Comparison of ENCODE assay signal across 15 mouse cellular contexts in the genomic region with DNA sequence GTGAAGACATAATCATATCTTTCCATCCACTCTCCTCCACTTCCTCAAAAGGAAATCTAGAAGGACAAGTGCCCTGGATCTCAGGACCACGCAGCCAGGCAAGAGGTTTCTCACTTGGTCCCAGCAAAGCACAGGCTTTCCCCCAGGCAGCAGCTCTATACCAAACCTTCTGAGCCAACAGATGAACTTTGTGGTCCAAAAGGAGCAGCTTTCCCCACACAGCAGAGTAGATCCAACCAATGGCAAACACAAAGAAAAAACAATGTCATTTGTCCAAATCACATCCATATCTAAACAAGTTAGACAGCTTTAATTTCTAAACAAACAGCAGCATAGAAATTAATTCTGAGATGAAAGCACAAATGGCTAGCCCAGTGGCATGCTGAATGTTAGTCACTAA. TPM values are rescaled to one million over a fixed set of nuclear protein-coding genes. Genes with fewer than 3 reads are reported as not detected.
DNase-seq lines count a peak whose midpoint lies in the region; ATAC-seq and TF ChIP-seq lines count a peak whose summit lies in the region.
"Had no signal": no experiment of that assay in that cellular context is flagged by ENCODE, and none has a peak within 500 bp of the region (broad histone marks: within the 10 kb centered on the region; RNA-seq: fewer than 3 reads in every experiment).

No protein-coding gene starts in this region.

- H3K4me2 ChIP-seq in forebrain, embryonic 12.5 days: no peak overlapping the region
- H3K4me2 ChIP-seq in forebrain, embryonic 11.5 days (ENCODE audit: low read depth, low read length, severe bottlenecking): no peak overlapping the region
- H3K4me2 ChIP-seq in lung, postnatal 0 days (replicated peaks; ENCODE audit: low read depth, low read length): no peak overlapping the region
- no peak overlapping the region for H3K4me2 ChIP-seq in hindbrain, embryonic 14.5 days (replicated peaks)
- H3K4me2 ChIP-seq in neural tube, embryonic 14.5 days (ENCODE audit: low read depth, low read length): no peak overlapping the region

- WGBS in forebrain, embryonic 12.5 days: 100% methylated on average over 1 of the region's 1 CpGs
- WGBS in forebrain, embryonic 11.5 days: 75% methylated on average over 1 of the region's 1 CpGs
- 31% methylated on average over 1 of the region's 1 CpGs for WGBS in lung, postnatal 0 days
- WGBS in hindbrain, embryonic 14.5 days: 75% methylated on average over 1 of the region's 1 CpGs
- 76% methylated on average over 1 of the region's 1 CpGs for WGBS in neural tube, embryonic 14.5 days

- 0 out of 2 replicates have a peak, but pooled peaks cover 21% of the 10 kb centered on the region for H3K27me3 ChIP-seq in forebrain, embryonic 12.5 days
- H3K27me3 ChIP-seq in forebrain, embryonic 11.5 days (ENCODE audit: control insufficient read depth, insufficient read depth, low read length): no peaks in the 10 kb centered on the region
- H3K27me3 ChIP-seq in lung, postnatal 0 days (replicated peaks; ENCODE audit: insufficient read depth, low read length): no peaks in the 10 kb centered on the region
- no peaks in the 10 kb centered on the region for H3K27me3 ChIP-seq in hindbrain, embryonic 14.5 days (ENCODE audit: control insufficient read depth, insufficient read depth, low read length)
- H3K27me3 ChIP-seq in neural tube, embryonic 14.5 days (ENCODE audit: control insufficient read depth, insufficient read depth, low read length): no peaks in the 10 kb centered on the region

- H3K9me3 ChIP-seq in forebrain, embryonic 12.5 days: no peaks in the 10 kb centered on the region
- no peaks in the 10 kb centered on the region for H3K9me3 ChIP-seq in forebrain, embryonic 11.5 days (ENCODE audit: control insufficient read depth, low read length)
- H3K9me3 ChIP-seq in lung, postnatal 0 days (ENCODE audit: low read length): no peaks in the 10 kb centered on the region
- H3K9me3 ChIP-seq in hindbrain, embryonic 14.5 days (ENCODE audit: control insufficient read depth, low read length): no peaks in the 10 kb centered on the region
- H3K9me3 ChIP-seq in neural tube, embryonic 14.5 days (ENCODE audit: control insufficient read depth, low read length): no peaks in the 10 kb centered on the region
- H3K9me3 ChIP-seq: heart, embryonic 10.5 days had no signal

- TF ChIP-seq EP300 in lung, postnatal 0 days (IDR thresholded peaks at IDR 0.05): no peak

- peak overlapping the region; percentile 84 for H3K27ac ChIP-seq in forebrain, embryonic 12.5 days
- H3K27ac ChIP-seq in forebrain, embryonic 11.5 days (ENCODE audit: low read depth, low read length): no peak overlapping the region
- H3K27ac ChIP-seq in lung, postnatal 0 days (ENCODE audit: low read length): peak overlapping the region; percentile 47; the same call in 1 of the 2 replicates
- peak overlapping the region; percentile 90 for H3K27ac ChIP-seq in hindbrain, embryonic 14.5 days
- H3K27ac ChIP-seq in neural tube, embryonic 14.5 days (ENCODE audit: low read depth, low read length): peak overlapping the region; percentile 84; the same call in 1 of the 2 replicates
- H3K27ac ChIP-seq: gastrocnemius, adult 2 months; liver, embryonic 14.5 days had no signal

- H3K9ac ChIP-seq in forebrain, embryonic 12.5 days: no peak overlapping the region
- no peak overlapping the region for H3K9ac ChIP-seq in forebrain, embryonic 11.5 days (ENCODE audit: low read length)
- no peak overlapping the region for H3K9ac ChIP-seq in lung, postnatal 0 days (replicated peaks; ENCODE audit: low read depth)
- no peak overlapping the region for H3K9ac ChIP-seq in hindbrain, embryonic 14.5 days
- no peak overlapping the region for H3K9ac ChIP-seq in neural tube, embryonic 14.5 days (replicated peaks; ENCODE audit: low read depth, low read length)
- H3K9ac ChIP-seq: liver, embryonic 14.5 days had no signal

- no peak for ATAC-seq in forebrain, embryonic 12.5 days (ENCODE audit: low FRiP score)
- no peak for ATAC-seq in forebrain, embryonic 11.5 days (replicated peaks; ENCODE audit: low FRiP score)
- peak; percentile 30; the same call in 1 of the 2 replicates for ATAC-seq in lung, postnatal 0 days
- ATAC-seq in hindbrain, embryonic 14.5 days (ENCODE audit: low FRiP score): no peak
- ATAC-seq in neural tube, embryonic 14.5 days (ENCODE audit: low read depth): no peak

- H3K36me3 ChIP-seq in forebrain, embryonic 12.5 days (replicated peaks): no peaks in the 10 kb centered on the region
- no peaks in the 10 kb centered on the region for H3K36me3 ChIP-seq in forebrain, embryonic 11.5 days (ENCODE audit: control insufficient read depth, insufficient read depth, low read length)
- H3K36me3 ChIP-seq in lung, postnatal 0 days (ENCODE audit: insufficient read depth, low read length): no peaks in the 10 kb centered on the region
- H3K36me3 ChIP-seq in hindbrain, embryonic 14.5 days (replicated peaks; ENCODE audit: control insufficient read depth, insufficient read depth): no peaks in the 10 kb centered on the region
- no peaks in the 10 kb centered on the region for H3K36me3 ChIP-seq in neural tube, embryonic 14.5 days (ENCODE audit: control insufficient read depth, insufficient read depth, low read length)
- H3K36me3 ChIP-seq: heart, embryonic 10.5 days had no signal

- TF ChIP-seq CTCF in lung, postnatal 0 days (IDR thresholded peaks at IDR 0.05): no peak

- H3K4me3 ChIP-seq in forebrain, embryonic 12.5 days (replicated peaks): no peak overlapping the region
- H3K4me3 ChIP-seq in forebrain, embryonic 11.5 days (ENCODE audit: low read depth, low read length): no peak overlapping the region
- no peak overlapping the region for H3K4me3 ChIP-seq in lung, postnatal 0 days (ENCODE audit: low read depth, low read length)
- no peak overlapping the region for H3K4me3 ChIP-seq in hindbrain, embryonic 14.5 days (replicated peaks; ENCODE audit: low read length)
- H3K4me3 ChIP-seq in neural tube, embryonic 14.5 days (ENCODE audit: low read depth, low read length): no peak overlapping the region
- H3K4me3 ChIP-seq: erythroblast, embryonic 14.5 days; gastrocnemius, adult 2 months; heart, embryonic 10.5 days had no signal

- peaks cover 27% of the 10 kb centered on the region for H3K4me1 ChIP-seq in forebrain, embryonic 12.5 days
- peaks cover 11% of the 10 kb centered on the region for H3K4me1 ChIP-seq in forebrain, embryonic 11.5 days (replicated peaks; ENCODE audit: control insufficient read depth, insufficient read depth, low read length)
- peaks cover 7% of the 10 kb centered on the region; the same call in 1 of the 2 replicates for H3K4me1 ChIP-seq in lung, postnatal 0 days (ENCODE audit: insufficient read depth, low read depth, low read length)
- H3K4me1 ChIP-seq in hindbrain, embryonic 14.5 days (replicated peaks; ENCODE audit: control insufficient read depth, insufficient read depth, low read length): peaks cover 38% of the 10 kb centered on the region
- peaks cover 25% of the 10 kb centered on the region for H3K4me1 ChIP-seq in neural tube, embryonic 14.5 days (ENCODE audit: control insufficient read depth, insufficient read depth, low read length)

- DNase-seq in forebrain, embryonic 11.5 days (ENCODE audit: low spot score): no peak
- no peak for DNase-seq in lung, postnatal 0 days (ENCODE audit: low spot score)
- DNase-seq in lung, postnatal 25 days (ENCODE audit: low spot score): no peak
- DNase-seq in hindbrain, embryonic 14.5 days (ENCODE audit: low spot score): no peak
- no peak for DNase-seq in adrenal gland, postnatal 25 days
- DNase-seq in cerebellum, postnatal 25 days: no peak
- DNase-seq: adrenal gland, postnatal 10 days; gastrocnemius, adult 2 months; heart, postnatal 4 days; kidney, adult 2 months had no signal

RNA-seq across cellular contexts. Expression of a gene that starts 15.4 kb away (rescaled TPM):
- polyA plus RNA-seq in forebrain, embryonic 12.5 days (2016; fragmentation: Nextera tagmentation; extraction: Ambion mirVana): 28.2 and 29.1 TPM in 2 replicates
- 17.1 and 18.9 TPM in 2 replicates for polyA plus RNA-seq in forebrain, embryonic 11.5 days (2014; fragmentation: Nextera tagmentation; extraction: Ambion mirVana)
- 10.8 and 12.4 TPM in 2 replicates for polyA plus RNA-seq in lung, postnatal 0 days (2015; fragmentation: Nextera tagmentation; extraction: Ambion mirVana)
- polyA plus RNA-seq in hindbrain, embryonic 14.5 days (2014; fragmentation: Nextera tagmentation; extraction: Ambion mirVana): 57.3 and 61.4 TPM in 2 replicates
- polyA plus RNA-seq in neural tube, embryonic 14.5 days (2014; fragmentation: Nextera tagmentation; extraction: Ambion mirVana): 55.0 and 59.4 TPM in 2 replicates
- total RNA-seq in adrenal gland, postnatal 25 days (2021): 31.5 and 35.7 TPM in 2 replicates

RNA-seq across cellular contexts. Expression of a gene that starts 37.5 kb away (rescaled TPM):
- 5.6 and 7.9 TPM in 2 replicates for polyA plus RNA-seq in forebrain, embryonic 12.5 days (2016; fragmentation: Nextera tagmentation; extraction: Ambion mirVana)
- 3.4 and 3.5 TPM in 2 replicates for polyA plus RNA-seq in forebrain, embryonic 11.5 days (2014; fragmentation: Nextera tagmentation; extraction: Ambion mirVana)
- 1.6 and 1.8 TPM in 2 replicates for polyA plus RNA-seq in lung, postnatal 0 days (2015; fragmentation: Nextera tagmentation; extraction: Ambion mirVana)
- 17.0 and 17.1 TPM in 2 replicates for polyA plus RNA-seq in hindbrain, embryonic 14.5 days (2014; fragmentation: Nextera tagmentation; extraction: Ambion mirVana)
- polyA plus RNA-seq in neural tube, embryonic 14.5 days (2014; fragmentation: Nextera tagmentation; extraction: Ambion mirVana): 8.1 and 10.5 TPM in 2 replicates
- total RNA-seq in adrenal gland, postnatal 25 days (2021): 0.46 and 0.71 TPM in 2 replicates
- polyA plus RNA-seq: kidney, adult 2 months had no signal

RNA-seq across cellular contexts. Expression of a gene that starts 50.2 kb away (rescaled TPM):
- 9.5 and 9.6 TPM in 2 replicates for polyA plus RNA-seq in forebrain, embryonic 12.5 days (2016; fragmentation: Nextera tagmentation; extraction: Ambion mirVana)
- polyA plus RNA-seq in forebrain, embryonic 11.5 days (2014; fragmentation: Nextera tagmentation; extraction: Ambion mirVana): 8.8 and 9.8 TPM in 2 replicates
- polyA plus RNA-seq in lung, postnatal 0 days (2015; fragmentation: Nextera tagmentation; extraction: Ambion mirVana): 6.7 TPM in 2 replicates
- 5.4 and 6.0 TPM in 2 replicates for polyA plus RNA-seq in hindbrain, embryonic 14.5 days (2014; fragmentation: Nextera tagmentation; extraction: Ambion mirVana)
- polyA plus RNA-seq in neural tube, embryonic 14.5 days (2014; fragmentation: Nextera tagmentation; extraction: Ambion mirVana): 5.5 and 6.7 TPM in 2 replicates
- total RNA-seq in adrenal gland, postnatal 25 days (2021): 3.4 and 4.9 TPM in 2 replicates
